Mouse (Mus musculus): ENCODE results near the gene Gm20388.
"Not testable (repeated sequence)": the region's sequence is repeated elsewhere in the genome, so short reads cannot be mapped to it uniquely, and the experiment has no call there.

Gene Gm20388

GRCm38 (mm10) chr8:121310976-121311819 lies 1400.6 kb downstream of the Gm20388 start:
- DNase-seq: no peak

GRCm38 (mm10) chr8:121313458-121313857 lies 1402.8 kb downstream of the Gm20388 start:
- DNase-seq: no peak

GRCm38 (mm10) chr8:121314036-121314435 lies 1403.4 kb downstream of the Gm20388 start:
- DNase-seq: no peak

- DNase-seq: no peak
Observed at GRCm38 (mm10) chr8:121315569-121315968, 1404.9 kb downstream of the Gm20388 start.

GRCm38 (mm10) chr8:121316009-121316408 lies 1405.4 kb downstream of the Gm20388 start:
- no peak for DNase-seq

- DNase-seq: not testable (repeated sequence)
Observed at GRCm38 (mm10) chr8:121318756-121319155, 1408.1 kb downstream of the Gm20388 start.

GRCm38 (mm10) chr8:121319491-121319890 lies 1408.8 kb downstream of the Gm20388 start:
- no peak for DNase-seq

GRCm38 (mm10) chr8:121326164-121326910 lies 1415.7 kb downstream of the Gm20388 start:
- DNase-seq: no peak

GRCm38 (mm10) chr8:121332436-121332835 lies 1421.8 kb downstream of the Gm20388 start:
- DNase-seq: peak; percentile 55 to 59

- DNase-seq: peak; percentile 63 to 77
Observed at GRCm38 (mm10) chr8:121334495-121335424, 1424.1 kb downstream of the Gm20388 start.

- DNase-seq: no peak
Observed at GRCm38 (mm10) chr8:121335684-121336083, 1425.0 kb downstream of the Gm20388 start.

- no peak for DNase-seq
Observed at GRCm38 (mm10) chr8:121342931-121343330, 1432.3 kb downstream of the Gm20388 start.

GRCm38 (mm10) chr8:121344486-121344885 lies 1433.8 kb downstream of the Gm20388 start:
- DNase-seq: no peak

- DNase-seq: no peak
Observed at GRCm38 (mm10) chr8:121346175-121346574, 1435.5 kb downstream of the Gm20388 start.

- DNase-seq: peak; percentile 36 to 54
Observed at GRCm38 (mm10) chr8:121346862-121347261, 1436.2 kb downstream of the Gm20388 start.

- DNase-seq: no peak
Observed at GRCm38 (mm10) chr8:121348998-121349397, 1438.4 kb downstream of the Gm20388 start.

- no peak for DNase-seq
Observed at GRCm38 (mm10) chr8:121350803-121351202, 1440.2 kb downstream of the Gm20388 start.

GRCm38 (mm10) chr8:121354844-121355243 lies 1444.2 kb downstream of the Gm20388 start:
- no peak for DNase-seq

GRCm38 (mm10) chr8:121357451-121357850 lies 1446.8 kb downstream of the Gm20388 start:
- DNase-seq: no peak

- DNase-seq: no peak
Observed at GRCm38 (mm10) chr8:121358609-121359008, 1448.0 kb downstream of the Gm20388 start.

GRCm38 (mm10) chr8:121359131-121359981 lies 1448.7 kb downstream of the Gm20388 start:
- no peak for DNase-seq

GRCm38 (mm10) chr8:121360001-121360400 lies 1449.4 kb downstream of the Gm20388 start:
- DNase-seq: no peak

All from kidney, adult 8-10 months (tissue).